Mouse (Mus musculus) heart, postnatal 0 days (tissue): ENCODE measurements around the gene Ghsr. TPM values are rescaled to one million over a fixed set of nuclear protein-coding genes. Genes with fewer than 3 reads are reported as not detected.

Experiments used
- ATAC-seq: fragments of 200-750 bp; cut with Nextera tagmentation; 2 replicates; pipeline ENCODE4 v1.8.0; 2017; ENCODE audit warnings: low read depth, moderate number of reproducible peaks, moderate library complexity; ENCODE audit not compliant: insufficient read depth
- DNase-seq: peaks from one replicate; pipeline ENCODE4 v3.0.0-alpha.2; 2016; ENCODE audit warnings: low spot score
- H3K27ac ChIP-seq: fragments of 300-500 bp; sonication (generic); 2 replicates; pipeline ENCODE4 v1.5.1; 2014; ENCODE audit warnings: low read depth, mild to moderate bottlenecking
- H3K27me3 ChIP-seq: fragments of 300-500 bp; sonication (generic); 2 replicates; pipeline ENCODE4 v1.6.1; 2014; ENCODE audit warnings: low read length, mixed read lengths; ENCODE audit not compliant: control insufficient read depth, insufficient read depth
- H3K36me3 ChIP-seq: fragments of 300-500 bp; sonication (generic); replicated peaks from 2 replicates; pipeline ENCODE4 v1.6.1; 2014; ENCODE audit warnings: low read length, mixed read lengths; ENCODE audit not compliant: control insufficient read depth, insufficient read depth
- H3K4me1 ChIP-seq: fragments of 300-500 bp; sonication (generic); 2 replicates; pipeline ENCODE4 v1.6.1; 2014; ENCODE audit warnings: antibody characterized with exemption; ENCODE audit not compliant: control insufficient read depth, insufficient read depth
- H3K4me2 ChIP-seq: fragments of 300-500 bp; sonication (generic); 2 replicates; pipeline ENCODE4 v1.6.1; 2014; ENCODE audit warnings: low read depth, mild to moderate bottlenecking, low read length, moderate library complexity
- H3K4me3 ChIP-seq: fragments of 300-500 bp; sonication (generic); 2 replicates; pipeline ENCODE4 v1.5.1; 2014; ENCODE audit warnings: low read depth, low read length
- H3K9ac ChIP-seq: fragments of 300-500 bp; sonication (generic); replicated peaks from 2 replicates; pipeline ENCODE4 v1.6.1; 2014; ENCODE audit warnings: low read depth, low read length, mixed read lengths
- H3K9me3 ChIP-seq: fragments of 300-500 bp; sonication (generic); replicated peaks from 2 replicates; pipeline ENCODE4 v1.6.1; 2016; ENCODE audit warnings: low read length; ENCODE audit not compliant: control insufficient read depth
- CTCF ChIP-seq: IDR thresholded peaks from 2 replicates; pipeline ENCODE4 v1.5.1; 2016; ENCODE audit warnings: antibody characterized with exemption, control low read depth, low read depth
- EP300 ChIP-seq: IDR thresholded peaks from 2 replicates; pipeline ENCODE4 v1.6.1; 2016; ENCODE audit warnings: antibody characterized with exemption, low read depth
- WGBS: fragments of 180-500 bp; shearing (Covaris S2); extraction: QIAGEN DNeasy Blood & Tissue Kit; methylation state at CpG from one replicate; pipeline ENCODE4 v1.1.7; 2014; 5-methylcytosine and 5-hydroxymethylcytosine counted together
- polyA plus RNA-seq: library from polyadenylated mRNA; unstranded; fragments of >200 nt; fragmentation: Nextera tagmentation; extraction: Ambion mirVana; gene quantifications from 2 replicates; pipeline ENCODE4 v1.2.1, GENCODE M21; 2015
- total RNA-seq: library from RNA; depleted of rRNA; stranded (reverse); fragments of >200 nt; gene quantifications from 2 replicates; pipeline ENCODE4 v1.2.3, GENCODE M21; 2014; ENCODE audit warnings: low replicate concordance

The Ghsr gene
- total and polyA plus RNA-seq, 2 experiments from 2014 or later = not detected

DNA sequence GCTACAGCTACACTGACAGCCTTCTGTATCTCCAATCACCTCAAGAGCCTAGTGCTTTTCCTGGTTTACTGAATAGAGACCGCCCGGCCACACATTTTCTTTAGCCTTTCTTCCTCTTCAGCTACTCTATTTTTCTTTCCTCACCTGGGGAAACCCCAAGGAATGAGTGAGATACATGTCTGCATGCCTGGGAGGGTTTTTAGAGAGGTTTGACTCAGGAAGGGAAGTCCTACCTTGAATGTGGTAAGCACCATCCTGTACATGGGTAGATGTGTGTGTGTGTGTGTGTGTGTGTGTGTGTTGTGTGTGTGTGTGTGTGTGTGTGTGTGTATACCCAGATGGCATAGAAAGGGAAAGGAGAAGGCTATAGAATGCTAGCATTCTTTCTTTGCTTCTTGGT lies 40.1 kb downstream of the Ghsr start:
- Histone ChIP-seq H3K27me3 (no peaks in the 10 kb centered on the region), H3K9me3 (no peaks in the 10 kb centered on the region), H3K4me1 (no peaks in the 10 kb centered on the region), H3K4me3 (no peak overlapping the region), H3K27ac (no peak overlapping the region), H3K4me2 (no peak overlapping the region), H3K9ac (no peak overlapping the region), H3K36me3 (peaks cover 6% of the 10 kb centered on the region)
- DNase-seq (no peak), ATAC-seq (no peak)
- WGBS = 86% methylated on average over 2 of the region's 2 CpGs
- no peak for TF ChIP-seq EP300
- no peak for TF ChIP-seq CTCF

DNA sequence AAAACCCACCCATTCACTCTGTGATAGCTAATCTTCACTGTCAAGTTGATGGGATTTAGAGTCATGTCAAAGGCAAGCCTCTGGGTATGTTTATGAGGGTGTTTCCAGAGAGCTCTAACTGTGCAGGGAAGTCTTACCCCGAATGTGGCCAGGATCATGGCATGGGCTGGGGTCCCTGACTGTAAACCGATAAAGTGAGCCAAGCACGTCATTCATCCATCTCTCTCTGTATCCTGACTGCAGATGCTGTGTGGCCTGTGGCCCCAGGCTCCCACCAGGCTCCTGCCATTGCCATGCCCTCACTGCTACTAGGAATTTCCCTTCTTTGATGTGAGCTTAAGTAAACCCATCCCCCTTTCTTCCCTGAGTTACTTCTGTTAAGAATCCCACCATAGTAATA lies 42.4 kb downstream of the Ghsr start:
- no peak overlapping the region for H3K4me3 ChIP-seq
- no peaks in the 10 kb centered on the region for H3K9me3 ChIP-seq
- WGBS = 77% methylated on average over 3 of the region's 3 CpGs
- no peak overlapping the region for H3K27ac ChIP-seq
- H3K4me2 ChIP-seq = no peak overlapping the region
- no peak for DNase-seq
- H3K27me3 ChIP-seq = no peaks in the 10 kb centered on the region
- H3K4me1 ChIP-seq = no peaks in the 10 kb centered on the region
- peaks cover 23% of the 10 kb centered on the region for H3K36me3 ChIP-seq
- no peak for ATAC-seq
- no peak for TF ChIP-seq CTCF
- TF ChIP-seq EP300 = no peak
- H3K9ac ChIP-seq = no peak overlapping the region

- Histone ChIP-seq H3K36me3 (peaks cover 50% of the 10 kb centered on the region), H3K27ac (no peak overlapping the region), H3K9ac (no peak overlapping the region), H3K9me3 (no peaks in the 10 kb centered on the region), H3K27me3 (no peaks in the 10 kb centered on the region), H3K4me2 (no peak overlapping the region), H3K4me1 (no peaks in the 10 kb centered on the region), H3K4me3 (no peak overlapping the region)
- ATAC-seq (no peak), DNase-seq (no peak)
- no peak for TF ChIP-seq CTCF
- no peak for TF ChIP-seq EP300
- WGBS = 87% methylated on average over 10 of the region's 10 CpGs
These were observed 45.6 kb downstream of the Ghsr start for GRCm38 (mm10) chr3:27416786-27417185.

DNA sequence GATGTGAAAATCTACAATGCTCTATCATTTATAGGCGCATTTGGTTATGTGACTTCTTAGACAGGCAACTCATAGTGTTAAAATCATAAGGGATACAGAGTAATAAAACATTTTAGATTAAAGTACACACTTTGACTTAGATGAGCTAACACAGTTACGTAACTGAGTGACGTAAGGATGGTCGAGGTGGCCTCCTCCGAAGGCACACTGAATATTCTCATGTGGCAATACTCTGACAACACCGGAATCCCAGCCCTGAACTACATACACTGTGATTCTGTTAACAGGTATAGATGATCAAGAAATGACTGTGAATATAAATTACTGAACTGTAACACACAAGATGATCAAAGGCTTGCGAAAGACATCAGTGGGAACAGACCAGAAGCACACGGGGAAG lies 47.5 kb downstream of the Ghsr start:
- no peak for ATAC-seq

GRCm38 (mm10) chr3:27421980-27422379 lies 50.8 kb downstream of the Ghsr start:
- Histone ChIP-seq H3K4me3 (no peak overlapping the region), H3K4me1 (no peaks in the 10 kb centered on the region), H3K36me3 (peaks cover 80% of the 10 kb centered on the region), H3K27ac (no peak overlapping the region), H3K9ac (no peak overlapping the region), H3K27me3 (no peaks in the 10 kb centered on the region), H3K9me3 (no peaks in the 10 kb centered on the region), H3K4me2 (no peak overlapping the region)
- no peak for ATAC-seq
- 82% methylated on average over 12 of the region's 12 CpGs for WGBS
- TF ChIP-seq CTCF = no peak
- TF ChIP-seq EP300 = no peak
- DNase-seq = no peak

More for the DNA sequence above, 47.5 kb downstream of the Ghsr start:
- TF ChIP-seq EP300 (no peak), CTCF (no peak)
- DNase-seq = no peak
- H3K4me3 ChIP-seq = no peak overlapping the region
- no peaks in the 10 kb centered on the region for H3K4me1 ChIP-seq
- no peaks in the 10 kb centered on the region for H3K27me3 ChIP-seq
- no peak overlapping the region for H3K27ac ChIP-seq
- no peak overlapping the region for H3K4me2 ChIP-seq
- no peak overlapping the region for H3K9ac ChIP-seq
- H3K9me3 ChIP-seq = no peaks in the 10 kb centered on the region
- 95% methylated on average over 8 of the region's 8 CpGs for WGBS
- H3K36me3 ChIP-seq = peaks cover 64% of the 10 kb centered on the region

GRCm38 (mm10) chr3:27422521-27422920 lies 51.4 kb downstream of the Ghsr start:
- no peaks in the 10 kb centered on the region for H3K4me1 ChIP-seq
- H3K36me3 ChIP-seq = peaks cover 81% of the 10 kb centered on the region
- WGBS = 76% methylated on average over 6 of the region's 6 CpGs
- H3K27me3 ChIP-seq = no peaks in the 10 kb centered on the region
- H3K9ac ChIP-seq = no peak overlapping the region
- ATAC-seq = no peak
- no peak overlapping the region for H3K4me2 ChIP-seq
- TF ChIP-seq CTCF (no peak), EP300 (no peak)
- DNase-seq = no peak
- no peaks in the 10 kb centered on the region for H3K9me3 ChIP-seq
- H3K27ac ChIP-seq = no peak overlapping the region
- H3K4me3 ChIP-seq = no peak overlapping the region
